15 mouse cellular contexts compared by ENCODE assay signal in the genomic region with DNA sequence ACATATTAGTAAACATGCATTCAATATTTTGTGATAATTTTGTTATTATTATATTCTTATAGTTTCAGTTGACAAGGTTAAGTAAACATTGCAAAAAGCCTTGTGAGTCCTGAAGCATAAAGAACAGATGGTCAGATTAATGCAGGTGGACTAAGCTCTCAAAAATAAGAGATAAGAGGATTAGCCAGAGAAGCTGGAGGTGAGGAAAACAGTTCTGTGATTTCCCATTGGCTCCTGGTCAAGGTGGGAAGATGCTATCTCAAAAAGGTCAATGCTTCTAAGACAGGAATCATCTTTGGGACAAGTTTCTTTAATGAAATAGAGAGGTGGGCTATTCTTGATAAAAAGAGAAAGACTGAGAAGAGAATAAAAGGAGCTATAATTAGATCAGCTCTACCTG.
"Had no signal": no experiment of that assay in that cellular context is flagged by ENCODE, and none has a peak within 500 bp of the region (broad histone marks: within the 10 kb centered on the region; RNA-seq: fewer than 3 reads in every experiment).

No protein-coding gene starts in this region.

- H3K9ac ChIP-seq: limb, embryonic 13.5 days; liver, embryonic 14.5 days; midbrain, embryonic 15.5 days; neural tube, embryonic 12.5 days had no signal

- H3K4me2 ChIP-seq: limb, embryonic 13.5 days; midbrain, embryonic 11.5 days; midbrain, embryonic 15.5 days; neural tube, embryonic 12.5 days had no signal

- ATAC-seq: lung, postnatal 0 days; midbrain, embryonic 15.5 days had no signal

- H3K36me3 ChIP-seq: limb, embryonic 13.5 days; midbrain, embryonic 15.5 days; neural tube, embryonic 12.5 days had no signal

- H3K4me1 ChIP-seq: limb, embryonic 13.5 days; midbrain, embryonic 15.5 days; neural tube, embryonic 12.5 days had no signal

- H3K27ac ChIP-seq: layer of hippocampus, adult 2 months; limb, embryonic 13.5 days; liver, embryonic 14.5 days; midbrain, embryonic 15.5 days; neural tube, embryonic 12.5 days; stomach, postnatal 0 days had no signal

- DNase-seq: kidney, adult 18-20 months; kidney, postnatal 10 days; kidney, postnatal 4 days; left cerebral cortex, postnatal 4 days; lung, adult 2 months; lung, postnatal 36 days; thymus, postnatal 14 days had no signal

- H3K27me3 ChIP-seq: limb, embryonic 13.5 days; midbrain, embryonic 15.5 days; neural tube, embryonic 12.5 days had no signal

- H3K4me3 ChIP-seq: layer of hippocampus, adult 2 months; limb, embryonic 13.5 days; midbrain, embryonic 15.5 days; neural tube, embryonic 12.5 days had no signal

- H3K9me3 ChIP-seq: limb, embryonic 13.5 days; midbrain, embryonic 15.5 days; neural tube, embryonic 12.5 days had no signal
